Mouse (Mus musculus) kidney, postnatal 10 days (tissue): Measurements from ENCODE around the gene Rfwd3.
"Not testable (repeated sequence)": the region's sequence is repeated elsewhere in the genome, so short reads cannot be mapped to it uniquely, and the experiment has no call there.

Experiments used
- DNase-seq: peaks from one replicate; pipeline ENCODE4 v3.0.0; 2021; ENCODE audit warnings: mixed read lengths

Gene Rfwd3

GRCm38 (mm10) chr8:111285603-111286002 lies 14.4 kb downstream of the Rfwd3 start:
- no peak for DNase-seq

DNA sequence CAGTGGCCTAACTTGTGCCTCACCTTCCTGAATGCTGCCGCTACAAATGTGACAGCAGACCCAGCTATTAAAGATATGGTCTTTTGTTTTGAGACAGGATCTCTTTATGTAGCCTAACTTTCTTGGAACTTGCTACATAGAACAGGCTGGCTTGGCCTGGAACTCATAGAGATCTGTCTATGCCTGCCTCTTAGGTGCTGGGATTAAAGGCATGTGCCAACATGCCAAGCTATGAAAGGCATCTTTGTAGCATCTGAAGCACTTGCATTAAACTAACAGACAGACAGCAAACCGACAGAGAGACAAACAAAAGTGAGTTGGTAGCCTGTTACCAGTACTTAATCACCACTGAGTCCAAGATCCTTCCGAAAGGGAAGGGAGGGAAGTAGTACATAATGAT lies 17.9 kb downstream of the Rfwd3 start:
- no peak for DNase-seq

DNA sequence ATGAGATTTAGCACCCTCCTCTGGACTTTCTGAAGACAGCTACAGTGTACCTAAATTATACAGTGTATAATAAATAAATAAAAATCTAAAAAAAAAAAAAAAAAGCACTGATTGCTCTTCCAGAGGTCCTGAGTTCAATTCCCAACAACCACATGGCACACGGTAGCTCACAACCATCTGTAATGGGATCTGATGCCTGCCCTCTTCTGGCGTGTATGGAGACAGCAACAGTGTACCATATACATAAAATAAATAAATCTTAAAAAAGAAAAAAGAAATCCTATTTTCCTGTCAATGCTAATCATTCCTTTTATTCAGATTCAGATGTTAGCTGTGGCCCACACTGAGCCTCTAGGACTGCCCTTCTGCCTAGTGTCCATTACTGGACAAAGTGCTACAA lies 31.7 kb downstream of the Rfwd3 start:
- no peak for DNase-seq

GRCm38 (mm10) chr8:111266161-111266560 lies 33.9 kb downstream of the Rfwd3 start:
- not testable (repeated sequence) for DNase-seq

DNA sequence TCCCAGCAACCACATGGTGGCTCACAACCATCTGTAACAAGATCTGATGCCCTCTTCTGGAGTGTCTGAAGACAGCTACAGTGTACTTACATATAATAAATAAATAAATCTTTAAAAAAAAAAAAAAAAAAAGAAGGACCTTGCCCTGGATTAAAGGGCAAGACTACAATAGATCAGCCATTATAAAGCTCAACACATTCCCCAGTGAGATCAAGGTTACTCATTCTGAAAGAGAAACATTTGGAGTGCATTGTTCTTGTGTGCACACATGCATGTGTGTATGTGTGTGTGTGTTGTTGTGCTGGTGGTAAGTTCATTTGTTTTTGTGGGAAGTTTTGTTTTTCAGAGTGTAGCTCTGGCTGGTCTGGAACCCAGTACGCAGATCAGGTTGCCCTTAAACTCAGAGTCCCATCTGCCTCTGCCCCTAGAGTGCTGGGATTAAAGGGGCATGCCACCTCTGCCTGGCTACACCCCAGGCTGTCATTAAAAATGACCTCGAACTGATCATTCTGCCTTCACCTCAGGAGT lies 35.3 kb downstream of the Rfwd3 start:
- DNase-seq: no peak

- DNase-seq: peak; percentile 20
These were observed 38.0 kb downstream of the Rfwd3 start for GRCm38 (mm10) chr8:111261981-111262381.

DNA sequence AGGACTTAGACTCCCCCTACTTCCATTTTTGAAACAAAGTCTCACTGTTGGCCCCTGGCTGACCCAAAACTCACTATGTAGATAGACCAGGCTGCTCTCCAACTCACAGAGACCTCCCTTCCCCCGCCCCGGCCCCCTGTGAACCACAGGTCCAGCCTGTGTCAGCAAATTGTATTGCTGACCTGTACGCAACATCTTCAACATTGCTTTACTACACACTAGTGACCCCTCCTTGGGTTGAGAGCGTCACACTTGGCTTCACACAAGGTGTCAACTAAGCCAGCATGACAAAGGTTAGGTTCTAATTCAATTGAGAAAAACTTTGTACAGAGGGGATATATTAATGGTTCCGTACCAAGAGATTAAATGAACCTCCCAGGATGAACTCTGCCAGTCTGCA lies 39.8 kb downstream of the Rfwd3 start:
- peak; percentile 53 for DNase-seq

DNA sequence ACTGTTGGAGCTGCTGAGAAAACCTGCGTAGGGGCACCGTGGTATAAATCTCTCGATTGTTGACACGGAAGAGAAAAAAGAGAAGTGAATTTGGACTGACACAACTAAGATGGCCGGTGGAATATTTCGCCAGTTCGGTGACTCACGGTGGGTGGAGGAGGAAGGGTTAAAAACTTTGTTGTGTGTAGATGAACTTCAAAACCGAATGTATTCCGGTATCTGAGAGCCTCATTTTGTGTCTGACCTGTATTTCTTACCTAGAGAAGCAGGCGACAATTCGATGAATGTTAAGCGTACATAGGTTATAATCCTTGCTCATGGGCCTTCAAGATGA lies 40.6 kb downstream of the Rfwd3 start:
- DNase-seq: no peak

DNA sequence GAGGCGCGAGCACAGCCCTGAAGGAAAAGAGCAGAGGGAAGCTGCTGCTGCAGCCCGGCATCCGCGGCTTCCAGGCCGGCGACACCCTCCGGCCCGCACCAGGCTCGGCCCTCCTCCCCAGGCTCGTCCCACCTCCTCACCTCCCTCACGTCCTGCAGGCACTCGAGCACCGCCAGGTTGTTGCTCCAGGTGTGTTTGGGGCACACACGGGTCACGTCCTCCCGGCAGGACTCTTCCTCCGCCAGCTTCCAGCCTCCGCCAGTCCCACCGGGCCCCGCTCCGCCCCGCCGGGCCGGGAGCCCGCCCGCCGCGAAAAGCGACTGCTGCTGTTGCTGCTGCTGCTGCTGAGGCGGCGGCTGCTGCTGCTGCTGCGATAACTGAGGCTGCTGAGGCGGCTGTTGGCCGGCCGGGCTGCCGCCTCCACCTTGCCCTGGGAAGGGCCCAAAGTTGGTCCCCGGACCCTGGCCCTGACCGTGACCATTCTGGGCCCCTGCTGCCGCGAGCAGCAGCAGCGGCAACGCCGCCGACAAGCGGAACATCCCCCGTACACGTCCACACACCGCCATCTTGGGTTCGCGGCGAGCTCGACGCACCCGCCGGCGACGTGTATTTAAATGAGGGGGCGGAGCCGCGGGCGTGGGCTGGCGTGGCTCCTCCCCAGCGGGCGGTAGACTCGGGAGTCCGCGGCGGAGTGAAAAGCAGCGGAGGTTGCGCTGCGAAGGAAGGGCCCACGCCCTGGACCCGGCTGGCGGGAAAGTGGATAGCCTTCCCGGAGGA lies 41.2 kb downstream of the Rfwd3 start, which contains the start of gene Glg1:
Gene Glg1 (minus strand): TSS at position 586 of the 777 bp plus-strand sequence.
- peak; percentile 97 for DNase-seq

- DNase-seq: no peak
These were observed 41.9 kb downstream of the Rfwd3 start for GRCm38 (mm10) chr8:111258010-111258630.

DNA sequence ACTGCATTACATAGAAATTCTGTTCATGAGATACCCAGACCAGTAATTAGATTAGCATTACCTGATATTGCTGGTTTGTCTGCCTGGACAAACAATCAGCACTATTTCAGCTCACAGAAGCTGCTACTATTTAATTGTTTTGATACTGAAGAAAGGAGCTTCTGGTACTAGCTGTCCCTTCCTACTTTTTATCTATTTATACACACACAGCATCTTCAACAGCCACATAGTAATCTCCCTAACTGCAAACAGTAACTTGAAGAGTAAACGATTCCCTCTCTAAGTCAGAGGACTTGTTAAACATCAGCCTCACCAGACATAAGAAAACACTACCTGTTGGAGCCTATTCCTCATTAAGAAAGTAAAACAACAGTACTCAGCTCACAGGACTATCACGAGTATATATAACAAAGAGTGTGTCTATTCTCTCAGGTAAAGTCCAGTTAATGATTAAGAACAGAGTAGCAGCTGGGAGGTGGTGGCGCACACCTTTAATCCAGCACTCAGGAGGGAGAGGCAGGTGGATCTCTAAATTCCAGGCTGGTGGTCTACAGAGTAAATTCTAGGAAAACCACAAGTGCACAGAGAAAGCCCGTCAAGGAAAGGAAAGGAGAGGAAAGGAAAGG lies 47.4 kb downstream of the Rfwd3 start:
- no peak for DNase-seq

- no peak for DNase-seq
These were observed 49.9 kb downstream of the Rfwd3 start for GRCm38 (mm10) chr8:111250111-111250510.

DNA sequence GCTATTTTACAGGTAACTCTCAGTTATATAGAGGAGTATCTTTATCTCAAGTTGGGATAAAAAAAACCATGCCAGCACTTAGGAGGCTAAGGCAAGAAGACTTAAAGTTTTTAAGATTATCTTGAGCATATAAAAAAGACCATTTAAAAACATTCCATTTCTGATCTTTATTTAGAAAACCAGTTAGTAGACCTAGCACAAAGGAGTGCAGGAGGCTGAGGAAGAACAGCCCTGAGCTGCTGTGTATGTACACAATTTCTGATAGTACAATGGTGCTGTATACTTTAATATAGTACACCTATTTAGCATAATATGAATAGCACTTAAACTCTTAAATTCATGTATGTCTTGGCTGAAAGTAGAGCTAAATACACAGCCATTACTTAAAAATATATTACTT lies 51.9 kb downstream of the Rfwd3 start:
- no peak for DNase-seq

DNA sequence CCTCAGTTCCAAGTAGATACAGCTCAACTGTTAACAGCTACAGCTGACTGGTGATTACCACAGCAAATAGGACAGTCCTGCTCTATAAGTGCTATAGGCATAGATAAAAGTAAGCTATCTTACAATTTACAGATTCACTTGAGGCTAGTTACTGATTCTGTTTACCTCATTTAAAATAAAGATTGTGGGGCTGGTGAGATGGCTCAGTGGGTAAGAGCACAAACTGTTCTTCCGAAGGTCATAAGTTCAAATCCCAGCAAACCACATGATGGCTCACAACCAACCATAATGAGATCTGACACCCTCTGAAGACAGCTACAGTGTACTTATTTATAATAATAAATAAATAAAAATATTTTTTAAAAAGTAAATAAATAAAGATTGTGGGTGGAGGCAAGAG lies 53.2 kb downstream of the Rfwd3 start:
- not testable (repeated sequence) for DNase-seq

- no peak for DNase-seq
These were observed 53.7 kb downstream of the Rfwd3 start for GRCm38 (mm10) chr8:111246287-111246830.

DNA sequence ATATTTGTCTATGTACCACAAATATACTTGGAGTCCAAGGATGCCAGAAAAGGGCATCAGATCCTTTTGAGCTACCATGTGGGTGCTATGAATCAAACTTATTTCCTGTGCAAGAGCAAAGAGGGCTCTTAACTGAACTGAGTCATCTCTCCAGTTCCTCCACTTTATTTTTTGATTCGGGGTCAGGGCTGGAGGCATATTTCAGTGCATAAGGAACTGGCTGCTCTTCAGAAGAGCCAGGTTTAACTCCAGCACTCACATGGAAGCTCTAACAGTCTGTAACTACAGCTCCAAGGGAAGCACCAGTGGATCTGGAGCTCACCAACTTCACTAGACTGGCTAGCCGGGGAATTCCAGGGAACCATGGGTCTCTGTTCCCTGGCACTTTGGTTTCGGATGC lies 62.7 kb downstream of the Rfwd3 start:
- no peak for DNase-seq

- no peak for DNase-seq
These were observed 66.3 kb downstream of the Rfwd3 start for GRCm38 (mm10) chr8:111233730-111234129.

DNA sequence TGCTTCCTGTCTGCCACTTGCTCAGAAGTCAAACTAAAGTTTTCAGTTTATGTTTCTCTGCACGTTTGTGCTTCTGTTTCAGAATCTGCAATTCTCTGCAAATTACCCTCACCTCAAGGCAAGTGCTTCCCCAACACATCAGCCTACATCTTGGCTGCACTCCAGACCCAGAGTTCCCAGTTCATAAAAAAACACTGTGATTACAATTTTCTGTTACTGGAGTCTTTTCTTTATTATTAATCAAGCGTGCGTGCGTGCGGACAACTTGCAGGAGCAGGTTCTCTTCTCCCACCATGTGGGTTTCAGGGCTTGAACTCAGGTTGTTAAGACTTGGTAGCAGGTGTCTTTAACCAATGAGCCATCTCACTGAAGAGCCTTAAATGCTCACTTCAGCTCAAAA lies 75.9 kb downstream of the Rfwd3 start:
- DNase-seq: peak; percentile 55
